Mouse (Mus musculus) liver, adult (tissue): ENCODE results near the gene Larp6.

Experiments used
- GATA4 ChIP-seq: IDR thresholded peaks from 2 replicates; pipeline ENCODE4 v1.6.1; 2014; ENCODE audit warnings: mild to moderate bottlenecking, low read length; ENCODE audit not compliant: insufficient replicate concordance

Gene Larp6

GRCm38 (mm10) chr9:60782057-60782789, 69.4 kb downstream of the Larp6 start:
- no peak for TF ChIP-seq GATA4

DNA sequence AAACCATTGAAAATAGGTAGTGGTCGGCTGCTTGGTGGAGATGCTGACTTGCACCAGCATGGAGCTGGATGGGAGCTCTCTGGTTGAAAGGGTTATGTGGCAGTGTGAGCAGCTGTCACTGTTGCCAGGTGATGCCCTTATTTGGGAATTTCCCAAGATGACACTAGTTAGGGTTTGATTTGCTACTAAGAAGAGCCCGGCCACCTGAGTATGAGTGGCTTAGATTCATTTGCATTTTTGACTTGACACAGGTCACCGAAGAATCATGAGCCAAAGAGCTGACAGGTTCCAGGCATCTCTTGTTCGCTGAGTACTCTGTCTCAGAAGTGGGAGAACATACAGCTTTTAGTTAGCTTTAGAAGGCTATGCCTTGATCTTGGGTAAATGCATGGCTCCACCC, 72.3 kb downstream of the Larp6 start:
- no peak for TF ChIP-seq GATA4

DNA sequence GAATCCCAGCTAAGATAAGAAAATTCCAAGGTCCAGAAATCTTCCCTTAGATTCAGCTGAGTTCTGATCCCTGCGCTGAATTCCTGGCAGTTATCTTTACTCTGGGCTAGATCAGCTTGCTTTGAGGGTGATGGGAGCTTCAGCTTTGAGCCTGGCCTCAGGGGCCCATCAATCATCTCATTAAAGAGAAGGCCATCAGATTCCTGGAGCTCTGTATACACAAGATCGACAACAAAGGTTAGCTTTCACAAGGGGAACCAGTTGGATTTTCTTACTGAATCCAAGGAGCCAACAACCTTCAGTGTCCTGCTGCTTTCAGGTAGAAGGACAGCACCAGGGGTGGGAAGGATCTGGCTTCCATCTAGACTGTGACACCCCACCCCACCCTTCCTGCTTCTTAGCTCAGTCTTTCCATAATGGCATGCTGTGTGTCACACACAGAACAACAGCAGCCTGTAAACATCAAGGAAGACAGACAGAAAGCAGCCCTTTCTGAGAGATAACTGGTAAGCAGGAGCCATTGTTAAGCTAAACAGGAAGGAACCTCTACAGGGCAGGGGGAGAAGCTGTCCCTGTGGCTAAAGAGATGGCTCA, 74.8 kb downstream of the Larp6 start:
- no peak for TF ChIP-seq GATA4
